Mouse (Mus musculus): ENCODE measurements around the gene Phf2.

DNA sequence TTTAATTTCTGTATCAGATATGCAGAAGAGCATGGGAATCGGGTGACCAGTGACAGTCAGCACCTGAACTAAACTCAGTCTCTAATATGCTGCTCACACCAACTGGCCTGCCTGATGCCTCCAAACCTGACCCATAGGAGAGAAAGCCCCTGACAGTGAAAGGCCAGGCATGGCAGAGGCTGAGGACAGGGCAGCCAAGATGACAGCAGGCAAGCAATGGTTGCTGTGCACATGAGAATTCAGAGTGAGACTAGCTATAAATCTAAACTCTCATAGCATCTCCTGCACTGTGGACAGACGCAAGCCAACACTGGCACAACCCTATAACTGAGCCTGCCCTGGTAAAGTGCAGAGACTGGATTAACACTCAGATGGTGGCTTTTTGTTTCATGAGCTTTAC lies 20.6 kb downstream of the Phf2 start:
- no peak for TF ChIP-seq CTCF (IDR thresholded peaks at IDR 0.05; ENCODE audit: low read depth)
- no peak for TF ChIP-seq EP300 (IDR thresholded peaks at IDR 0.05; ENCODE audit: low read depth)
